Mouse (Mus musculus) brain, embryonic 14.5 days (tissue): ENCODE measurements around the gene Grifin.

ENCODE experiments used
- CTCF ChIP-seq: fragments of 200-500 bp; IDR thresholded peaks from 2 replicates; pipeline ENCODE4 v1.5.1; 2012; ENCODE audit warnings: inconsistent platforms, mild to moderate bottlenecking, moderate library complexity, borderline replicate concordance; ENCODE audit not compliant: insufficient read depth, insufficient read length; ENCODE audit errors: extremely low read depth
- POLR2A ChIP-seq: fragments of 200-500 bp; IDR thresholded peaks from 2 replicates; pipeline ENCODE4 v1.6.1; 2012; ENCODE audit warnings: mild to moderate bottlenecking, inconsistent platforms, borderline replicate concordance; ENCODE audit not compliant: poor library complexity, insufficient read depth, insufficient read length, severe bottlenecking; ENCODE audit errors: extremely low read depth

DNA sequence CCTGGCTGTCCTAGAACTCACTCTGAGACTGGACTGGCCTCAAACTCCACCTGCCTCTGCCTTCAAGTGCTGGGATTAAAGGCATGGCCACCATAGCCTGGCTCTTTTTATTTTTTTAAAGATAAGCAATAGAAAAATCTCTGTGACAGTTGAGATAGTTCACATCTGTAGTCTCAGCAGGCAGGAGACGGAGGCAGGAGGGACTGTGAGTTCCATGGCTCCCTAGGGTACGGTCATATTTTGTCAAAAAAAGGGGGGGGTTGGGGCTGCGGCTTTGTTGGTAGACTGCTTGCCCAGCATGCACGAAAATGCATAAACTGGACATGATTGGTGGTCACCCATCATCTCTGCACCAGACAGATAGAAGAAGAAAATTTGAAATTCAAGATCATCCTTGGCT lies 6.3 kb upstream of the Grifin start:
- TF ChIP-seq POLR2A = no peak
- TF ChIP-seq CTCF = no peak
